Mouse (Mus musculus) granulocyte monocyte progenitor cell, adult 5-6 weeks (primary cell): Measurements from ENCODE around the gene Rcsd1. TPM values are rescaled to one million over a fixed set of nuclear protein-coding genes. Genes with fewer than 3 reads are reported as not detected.
A peak's percentile ranks its signal among the peaks of the same experiment; 100 is the strongest.

Experiments
- ATAC-seq: replicated peaks from 2 replicates; pipeline ENCODE4 v1.8.0; 2016; ENCODE audit warnings: mild to moderate bottlenecking, moderate TSS enrichment, inconsistent platforms; ENCODE audit not compliant: poor library complexity, severe bottlenecking
- total RNA-seq, 2 experiments: library from RNA; stranded (forward) in 1 of 2; stranded (reverse) in 1 of 2; fragments of 200-712, 200-1000 nt in 1 of 2; fragments of >200 nt in 1 of 2; fragmentation: Nextera tagmentation in 1 of 2; gene quantifications; 2 replicates each; pipeline ENCODE4 v1.2.3; 2014 to 2017

The Rcsd1 gene
- total RNA-seq (2014; fragmentation: Nextera tagmentation) (68.0 and 79.0 TPM in 2 replicates), total RNA-seq (2017) (99.9 and 116 TPM in 2 replicates)

DNA sequence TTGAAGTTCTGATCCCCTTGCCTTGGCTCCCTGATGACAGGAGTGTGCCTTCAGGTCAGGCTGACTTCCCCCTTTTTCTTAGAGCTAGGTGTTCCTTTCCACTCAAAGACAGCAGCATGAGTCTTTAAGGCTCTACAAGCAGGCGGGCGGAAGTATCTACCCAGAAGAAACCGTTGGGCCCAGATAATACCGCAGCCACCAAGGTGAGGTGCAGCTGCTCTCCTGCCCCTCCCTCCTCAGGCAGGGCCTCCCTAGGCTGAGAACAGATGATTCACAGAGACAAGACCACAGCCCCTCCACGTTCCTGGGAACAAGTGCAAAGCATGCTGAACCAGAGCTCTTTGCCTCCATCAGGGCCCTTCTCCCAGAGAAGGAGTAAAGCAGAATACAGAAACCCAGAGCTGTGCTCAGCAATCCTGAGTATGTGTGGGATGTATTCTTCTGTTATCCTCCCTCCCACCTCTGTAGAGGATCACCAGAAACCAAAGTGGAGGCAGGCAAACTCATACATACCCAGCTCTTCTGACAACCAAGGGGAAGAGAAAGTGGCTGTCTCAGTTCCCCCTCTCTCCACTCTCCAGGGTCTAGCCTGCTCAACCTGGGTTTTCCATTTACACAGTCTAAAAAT, at the start of gene Rcsd1:
TSS of gene Rcsd1 (minus strand) at position 129 of the 628 bp plus-strand sequence.
- ATAC-seq, result peak; percentile 40

DNA sequence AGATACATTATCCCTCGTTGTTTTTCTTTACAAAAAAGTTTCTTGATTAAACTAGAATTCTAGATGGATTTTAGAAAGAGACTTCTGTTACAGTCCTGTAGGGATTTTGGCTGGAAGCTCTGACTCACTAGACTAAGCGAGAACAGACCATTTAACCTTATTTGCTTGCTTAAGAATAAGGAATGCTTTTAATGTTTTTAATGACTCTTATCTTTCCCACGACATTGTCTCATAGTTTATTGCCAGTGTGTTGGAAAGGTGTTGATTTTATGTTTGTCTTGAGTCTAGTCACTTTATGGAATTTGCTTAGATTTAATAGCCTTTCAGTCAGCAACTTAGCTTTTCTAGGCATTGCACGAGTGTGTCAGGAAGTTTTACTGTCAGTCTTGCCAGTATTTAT, 45.6 kb upstream of the Rcsd1 start:
- no peak for ATAC-seq

DNA sequence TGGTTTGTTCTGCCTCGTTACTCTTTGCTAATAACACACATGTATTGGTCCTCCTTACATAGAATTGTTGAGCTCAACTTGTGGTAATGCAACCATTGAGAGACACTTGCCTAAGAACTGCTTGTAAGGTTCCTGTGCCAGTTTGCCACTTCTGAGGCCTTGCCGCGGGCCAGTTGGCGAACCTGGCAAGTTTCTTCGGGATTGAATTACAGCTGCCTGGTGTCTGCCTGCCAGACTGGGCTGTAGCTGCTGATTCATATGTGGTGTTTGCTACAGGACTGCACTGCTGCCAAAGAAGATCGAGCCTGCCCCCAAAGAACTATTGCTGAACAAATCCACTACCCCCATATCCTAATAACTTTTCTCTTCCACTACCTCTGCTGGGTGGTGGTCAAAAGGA, 44.6 kb upstream of the Rcsd1 start:
- ATAC-seq, result no peak

DNA sequence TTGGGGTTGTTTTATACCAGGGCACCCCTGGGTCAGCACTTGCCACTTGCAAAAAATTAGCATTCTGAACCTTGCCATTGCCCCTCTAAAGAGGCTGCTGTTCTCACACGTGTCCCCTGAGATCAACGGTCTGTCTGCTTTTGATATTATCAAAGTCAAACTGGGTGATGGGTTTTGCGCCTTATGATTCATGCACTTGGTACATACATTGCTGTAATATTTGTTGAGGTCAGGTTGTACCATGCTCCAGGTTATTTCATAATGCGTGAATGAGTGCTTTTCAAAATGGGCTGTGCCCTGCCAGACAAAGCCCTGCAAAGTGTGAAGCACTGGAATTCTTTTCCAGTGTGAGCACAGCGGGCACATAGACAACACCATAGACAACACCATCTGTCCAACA, 42.3 kb upstream of the Rcsd1 start:
- no peak for ATAC-seq

DNA sequence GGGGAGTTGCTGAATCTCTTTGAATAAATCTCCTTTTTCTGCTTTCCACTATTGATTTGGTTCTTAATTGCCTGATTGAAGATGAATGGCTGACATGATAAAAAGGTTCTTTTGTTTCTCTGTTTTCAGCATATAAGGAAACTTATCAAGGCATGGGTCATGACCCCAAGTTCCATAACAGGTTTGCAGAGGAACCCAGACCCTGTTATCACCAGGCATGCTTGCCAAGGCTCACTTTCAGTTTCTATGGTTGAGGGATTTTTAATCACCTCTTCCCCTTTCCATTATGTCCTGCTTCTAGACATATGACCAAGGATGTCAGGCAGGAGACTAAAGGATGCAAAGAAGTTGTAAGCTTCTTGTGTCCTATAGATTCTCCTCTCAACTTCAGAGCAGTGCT, 41.6 kb upstream of the Rcsd1 start:
- peak; percentile 94 for ATAC-seq

DNA sequence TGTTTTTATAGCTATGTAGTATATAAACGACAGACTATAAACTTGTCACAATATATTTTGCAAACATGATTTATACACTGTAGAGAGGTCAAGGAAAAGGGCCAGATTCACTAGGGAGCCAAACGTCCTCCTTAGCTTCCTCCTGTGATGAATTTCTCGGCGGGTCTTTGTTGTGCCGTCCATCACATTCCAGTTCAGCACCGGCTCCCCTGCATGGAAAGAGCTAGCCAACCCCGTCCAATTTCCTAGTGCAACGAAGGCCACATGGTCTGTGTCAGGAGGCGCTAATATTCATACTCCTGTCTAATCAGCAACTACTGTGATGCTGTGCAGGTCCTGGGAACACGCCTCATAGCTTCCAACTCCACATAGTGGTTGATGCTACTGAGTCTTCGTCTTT, 38.5 kb upstream of the Rcsd1 start:
- ATAC-seq, result no peak

DNA sequence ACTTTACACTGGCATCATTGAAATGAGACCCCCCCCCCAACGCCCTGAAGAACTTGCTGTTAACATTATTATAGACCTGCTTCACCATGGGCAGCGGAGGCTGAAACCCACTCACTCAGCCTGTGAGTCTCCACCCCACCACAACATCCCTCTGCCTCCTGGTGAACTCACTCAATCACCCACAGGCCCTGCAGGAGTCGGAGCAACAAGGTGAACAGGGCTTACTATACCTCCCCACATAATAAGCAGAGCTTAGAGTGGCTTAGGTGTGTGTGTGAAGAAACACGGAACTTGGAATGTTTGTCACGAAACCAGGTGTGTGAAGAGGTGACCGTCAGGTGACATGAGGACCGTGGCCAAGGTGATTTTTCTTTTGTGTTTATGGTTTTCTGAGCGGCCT, 32.4 kb upstream of the Rcsd1 start:
- no peak for ATAC-seq

DNA sequence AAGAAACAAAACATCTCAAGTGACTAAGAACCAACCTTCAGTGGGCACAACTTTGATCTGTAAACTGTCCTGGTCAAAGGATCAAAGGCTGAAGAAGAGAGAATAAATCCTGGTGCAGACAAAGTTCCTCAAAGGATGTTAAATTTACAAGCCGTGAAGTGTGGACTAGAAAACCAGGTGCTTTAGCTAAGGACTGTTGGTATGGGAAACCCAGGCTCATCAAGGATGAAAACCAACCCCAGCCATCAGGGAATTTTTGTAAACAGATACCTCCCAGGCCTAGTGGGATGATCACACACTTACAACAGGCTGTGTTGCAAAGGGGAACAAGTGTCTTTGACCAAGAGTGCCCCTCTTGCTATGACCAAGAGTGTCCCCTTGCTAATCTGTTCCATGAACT, 29.4 kb upstream of the Rcsd1 start:
- ATAC-seq, result no peak

DNA sequence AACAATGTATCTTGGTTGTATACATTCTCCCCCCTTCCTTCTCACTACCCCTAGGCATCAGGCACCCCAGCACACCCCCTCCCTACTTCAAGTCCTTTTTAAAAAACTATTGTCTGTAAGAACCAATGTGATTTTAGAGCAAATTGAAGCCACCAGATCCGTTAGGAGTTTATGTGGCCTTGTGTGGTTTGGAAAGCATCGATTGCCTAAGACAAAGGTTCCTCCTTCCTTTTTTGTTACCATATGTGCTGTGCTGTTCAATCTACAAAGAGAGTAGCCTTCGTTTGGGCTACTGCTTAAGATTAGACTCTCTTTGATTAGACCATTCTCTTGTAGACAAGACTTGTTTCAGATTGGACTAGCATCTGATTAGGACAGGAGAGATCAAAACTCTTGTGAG, 28.3 kb upstream of the Rcsd1 start:
- ATAC-seq, result peak; percentile 47

DNA sequence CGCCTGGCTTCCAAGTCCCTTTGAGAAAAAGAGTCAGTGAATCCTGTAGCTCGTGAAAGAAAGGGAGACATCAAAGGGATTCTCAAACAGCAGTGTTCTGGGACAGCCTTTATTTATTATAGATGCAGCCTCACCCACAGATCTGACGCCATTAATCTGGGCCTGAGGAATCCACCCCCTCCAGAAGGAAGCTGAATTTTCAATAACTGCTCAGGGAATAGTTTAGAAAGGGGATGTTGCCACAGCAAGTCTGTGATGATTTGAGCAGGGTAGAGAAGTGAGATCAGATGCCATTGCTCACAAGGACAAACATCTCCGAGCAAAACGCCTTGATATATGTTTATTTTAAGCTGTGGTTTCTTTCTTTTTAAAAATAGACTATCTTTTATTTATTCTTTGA, 27.9 kb upstream of the Rcsd1 start:
- ATAC-seq, result peak; percentile 54

DNA sequence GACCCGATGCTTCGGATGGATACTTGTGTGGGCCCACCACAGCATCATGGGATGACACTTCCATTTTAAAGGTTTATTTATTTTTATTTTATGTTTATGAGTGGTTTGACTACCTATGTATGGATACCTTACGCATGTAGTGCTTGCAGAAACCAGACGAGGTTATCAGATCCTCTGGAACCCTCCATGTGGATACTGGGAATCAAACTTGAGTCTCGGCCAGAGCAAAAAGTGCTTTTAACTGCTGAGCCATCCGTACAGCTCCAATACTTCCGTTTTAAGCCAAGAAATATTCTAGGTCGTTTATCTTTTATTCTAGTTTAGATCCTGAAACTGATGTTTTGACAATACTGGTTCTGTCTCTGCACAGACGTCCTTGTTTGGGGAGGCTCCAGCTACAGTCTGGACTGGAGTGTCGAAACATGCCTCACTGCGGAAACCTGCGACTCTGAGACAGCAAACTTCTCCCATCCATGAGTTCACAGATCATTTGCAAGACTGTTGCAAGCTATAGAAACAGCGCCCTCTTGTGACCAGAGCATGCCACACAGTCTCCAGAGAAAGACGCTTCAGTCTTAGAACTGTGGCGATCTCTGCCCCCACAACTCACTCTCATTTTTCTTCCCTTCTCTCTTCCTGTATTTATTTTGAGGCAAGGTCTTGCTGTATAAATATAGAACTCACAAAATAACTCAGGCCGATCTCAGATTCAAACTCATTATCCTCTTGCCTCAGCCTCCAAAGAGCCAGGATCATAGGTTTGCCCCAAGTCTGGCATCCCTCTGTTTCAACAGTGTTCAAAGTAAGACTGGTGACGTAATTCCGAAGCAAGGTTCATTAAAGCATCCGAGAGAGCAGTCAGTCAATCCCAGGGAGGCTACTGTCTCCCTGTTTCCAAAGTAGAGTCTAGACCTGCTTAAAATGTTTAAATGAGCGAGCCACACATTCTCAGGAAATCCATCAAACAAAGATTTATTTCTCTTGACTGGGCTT, 26.6 kb upstream of the Rcsd1 start:
- ATAC-seq, result peak; percentile 71

DNA sequence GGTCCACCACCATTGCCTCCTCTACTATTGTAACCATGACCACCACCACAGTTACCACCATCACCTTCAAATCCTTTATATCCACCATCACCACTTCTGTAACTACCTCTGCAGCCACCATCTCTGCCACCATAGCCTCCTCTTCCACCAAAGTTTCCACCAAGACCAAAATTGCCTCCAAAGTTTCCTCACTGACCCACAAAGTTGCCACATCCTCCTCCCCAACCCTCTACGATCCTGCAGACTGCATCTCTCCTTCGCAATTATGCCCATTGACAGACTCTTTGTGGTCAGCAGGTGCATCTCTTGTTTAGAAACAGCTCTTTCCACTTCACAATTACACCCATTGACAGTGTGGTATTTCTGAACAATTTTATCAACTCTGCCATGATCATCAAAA, 25.3 kb upstream of the Rcsd1 start:
- peak; percentile 55 for ATAC-seq

DNA sequence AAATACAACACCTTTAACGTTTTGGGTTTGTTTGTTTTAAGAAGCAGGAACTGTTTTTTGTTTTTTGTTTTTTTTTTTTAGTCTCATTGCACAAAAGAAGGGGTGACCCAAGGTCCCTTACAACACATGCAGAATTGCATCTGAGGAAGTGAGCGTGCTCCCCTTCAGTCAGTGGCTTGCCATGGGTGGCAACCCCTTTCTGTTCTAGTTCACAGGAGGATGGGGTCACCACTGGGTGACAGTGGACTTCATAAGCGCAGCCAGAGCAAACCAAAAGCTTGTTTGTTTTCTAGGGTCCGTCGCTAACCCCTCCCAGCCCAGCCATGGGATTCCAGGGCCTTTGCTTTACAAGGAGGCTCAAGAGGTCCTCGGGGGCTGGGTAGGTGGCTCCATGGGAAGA, 22.0 kb upstream of the Rcsd1 start:
- peak; percentile 64 for ATAC-seq

DNA sequence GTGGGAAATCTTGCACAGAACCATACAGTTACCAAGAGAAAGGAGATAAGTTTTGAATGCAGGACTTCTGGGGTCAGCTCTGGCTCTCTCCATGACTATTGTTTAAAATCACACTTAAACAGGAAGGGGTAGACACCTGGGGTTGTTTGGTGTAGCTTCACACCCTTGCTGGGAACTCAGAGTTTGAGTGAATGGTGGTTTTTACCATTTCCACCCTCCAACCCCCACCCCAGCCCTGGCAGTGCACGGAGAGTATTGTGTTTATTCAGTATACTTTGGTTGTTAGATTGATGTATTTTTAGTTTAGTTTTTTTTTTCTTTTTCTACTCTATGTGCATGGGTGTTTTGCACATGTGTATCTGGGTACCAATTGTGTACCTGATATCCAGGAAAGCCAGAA, 20.6 kb upstream of the Rcsd1 start:
- no peak for ATAC-seq

DNA sequence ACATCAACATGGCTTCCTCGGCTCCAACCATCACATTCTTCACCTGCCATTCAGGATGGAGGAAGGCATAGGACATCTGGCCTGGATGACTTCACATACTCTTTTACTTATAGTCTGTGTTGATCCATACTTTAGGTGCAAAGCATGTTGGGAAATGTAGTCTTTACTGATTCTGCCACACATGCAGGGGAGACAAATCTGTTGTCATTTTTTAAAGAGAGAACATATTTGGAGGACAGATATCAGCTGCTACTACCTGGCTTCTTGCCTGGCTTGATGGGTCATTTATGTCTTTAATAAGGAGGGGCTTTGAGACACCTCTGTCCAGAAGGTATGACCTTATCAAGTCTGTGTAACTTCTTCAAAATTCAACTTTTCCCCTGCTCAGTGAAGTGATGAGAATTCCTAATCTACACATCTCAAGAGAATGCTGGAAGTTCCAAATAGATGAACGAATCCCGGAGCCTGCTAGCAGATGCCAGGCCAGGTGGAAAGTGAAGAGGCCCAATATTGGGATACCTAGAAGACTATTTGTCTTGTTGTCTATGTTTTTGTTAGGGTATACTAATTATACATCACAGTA, 18.6 kb upstream of the Rcsd1 start:
- no peak for ATAC-seq

DNA sequence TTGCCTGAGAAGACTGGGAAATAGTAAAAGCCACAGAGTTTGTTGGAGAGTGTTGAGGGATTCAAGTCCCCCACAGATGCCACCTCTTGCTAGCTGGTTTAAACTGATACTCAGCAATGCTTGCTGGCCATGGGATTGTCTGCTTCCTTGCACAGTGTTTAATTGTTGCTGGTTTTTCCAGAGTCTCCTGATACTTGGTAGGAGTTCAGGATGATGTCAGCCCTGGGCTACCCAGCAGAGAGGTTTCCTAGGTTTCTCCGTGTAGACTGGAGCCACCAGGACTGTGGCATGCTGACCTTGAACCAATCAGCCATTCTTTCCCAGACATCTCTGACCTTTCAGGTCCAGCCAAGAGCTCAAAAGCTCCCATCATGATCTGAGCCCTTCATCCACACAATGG, 17.4 kb upstream of the Rcsd1 start:
- no peak for ATAC-seq

DNA sequence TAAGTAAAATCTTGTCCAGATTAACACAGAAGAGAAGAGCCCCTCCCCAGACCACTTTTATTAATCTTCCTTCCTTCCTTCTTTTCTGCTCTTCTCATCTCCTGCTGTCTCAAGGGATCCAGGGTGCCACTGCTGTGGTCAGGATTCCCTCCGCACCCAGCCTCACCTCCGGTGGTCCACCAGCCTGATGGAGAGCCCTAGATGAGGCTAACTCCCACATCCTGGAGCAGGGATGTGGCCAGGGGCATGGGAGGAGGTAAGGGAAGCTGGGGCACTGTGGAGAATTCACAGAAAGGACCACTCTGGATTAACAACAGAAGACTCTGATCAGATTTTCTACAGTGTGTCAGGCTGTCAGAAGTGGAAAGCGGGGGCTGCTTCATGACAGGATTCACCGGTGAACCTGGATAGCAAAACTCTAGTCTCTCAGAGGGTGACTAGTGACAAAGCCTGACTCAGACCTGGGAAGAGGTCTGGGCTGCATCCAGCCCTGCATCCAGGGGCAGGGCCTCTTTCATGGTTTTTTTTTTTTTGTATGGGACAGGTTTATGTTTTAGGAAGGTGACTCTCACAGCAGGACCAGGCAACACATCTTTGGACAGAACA, 15.6 kb upstream of the Rcsd1 start:
- ATAC-seq, result no peak

DNA sequence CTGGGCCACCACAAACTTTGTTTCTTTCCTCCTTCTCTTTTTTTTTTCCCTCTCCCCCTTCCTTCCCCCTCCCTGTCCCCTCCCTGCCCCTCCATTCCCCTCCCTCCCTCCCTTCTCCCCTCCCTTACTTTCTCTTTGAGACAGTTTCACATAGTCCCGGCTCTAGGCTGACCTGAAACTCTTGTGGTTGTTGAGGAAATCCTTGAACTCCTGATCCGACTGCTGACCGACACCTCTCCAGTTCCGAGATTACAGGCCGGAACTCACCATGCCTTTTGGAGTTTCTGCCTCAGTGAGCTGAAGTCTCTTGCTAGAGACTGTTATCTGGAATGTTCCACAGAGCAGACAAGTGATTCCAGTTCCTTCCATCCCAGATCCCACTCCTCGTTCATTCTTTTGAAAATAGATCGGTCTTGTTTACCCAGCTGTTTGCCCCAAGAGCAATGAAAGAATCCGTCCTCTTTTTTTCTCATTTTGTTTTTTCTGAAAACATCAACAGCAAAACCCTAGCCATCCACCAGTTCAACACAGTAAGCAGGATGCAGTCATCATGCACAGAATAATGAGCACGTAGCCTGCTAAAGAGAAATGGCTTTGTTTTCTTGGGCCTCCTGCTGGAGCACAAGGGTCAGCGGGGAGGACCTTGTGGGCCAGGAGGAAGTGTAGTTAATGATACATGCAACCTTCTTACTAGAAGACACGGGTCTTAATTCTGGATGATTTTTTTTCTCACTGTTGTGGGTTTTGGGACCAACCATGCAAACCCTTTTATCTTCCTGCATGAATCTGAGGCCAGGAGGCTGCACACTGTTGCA, 14.9 kb upstream of the Rcsd1 start:
- ATAC-seq, result peak; percentile 84

DNA sequence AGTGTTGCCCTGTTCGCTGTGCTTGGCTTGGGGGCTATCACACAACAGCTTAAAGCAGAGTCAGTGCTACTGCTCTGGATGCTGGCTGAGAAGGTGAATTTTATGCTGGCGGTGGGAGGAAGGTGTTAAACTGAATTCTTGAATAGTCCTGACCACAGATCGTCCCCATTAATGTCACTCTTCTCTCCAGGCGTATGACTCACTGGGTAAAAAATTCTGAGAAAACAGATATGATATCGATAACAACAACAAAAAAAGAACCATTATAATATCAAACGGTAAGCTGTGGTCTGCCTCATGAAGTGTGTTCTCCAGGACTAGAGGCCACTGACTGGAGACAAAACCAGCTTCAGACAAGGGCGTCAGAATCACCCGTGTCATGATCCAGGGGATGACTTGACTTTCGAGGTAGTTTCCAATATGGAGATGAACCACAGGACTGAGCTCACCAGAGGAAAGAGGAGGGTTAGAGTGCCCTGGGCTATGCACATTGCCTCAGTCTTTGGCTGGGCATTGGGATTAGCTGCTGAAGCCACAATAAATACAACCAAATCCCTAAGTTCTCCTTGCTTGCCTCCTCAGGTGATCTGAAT, 13.1 kb upstream of the Rcsd1 start:
- ATAC-seq, result no peak
